Mouse (Mus musculus): Measurements from ENCODE around the gene Cbx7. TPM values are rescaled to one million over a fixed set of nuclear protein-coding genes. Genes with fewer than 3 reads are reported as not detected.
"Not testable (repeated sequence)": the region's sequence is repeated elsewhere in the genome, so short reads cannot be mapped to it uniquely, and the experiment has no call there.

Gene Cbx7
- polyA plus RNA-seq, 1 experiment from 2014 or later = 4.8 TPM

DNA sequence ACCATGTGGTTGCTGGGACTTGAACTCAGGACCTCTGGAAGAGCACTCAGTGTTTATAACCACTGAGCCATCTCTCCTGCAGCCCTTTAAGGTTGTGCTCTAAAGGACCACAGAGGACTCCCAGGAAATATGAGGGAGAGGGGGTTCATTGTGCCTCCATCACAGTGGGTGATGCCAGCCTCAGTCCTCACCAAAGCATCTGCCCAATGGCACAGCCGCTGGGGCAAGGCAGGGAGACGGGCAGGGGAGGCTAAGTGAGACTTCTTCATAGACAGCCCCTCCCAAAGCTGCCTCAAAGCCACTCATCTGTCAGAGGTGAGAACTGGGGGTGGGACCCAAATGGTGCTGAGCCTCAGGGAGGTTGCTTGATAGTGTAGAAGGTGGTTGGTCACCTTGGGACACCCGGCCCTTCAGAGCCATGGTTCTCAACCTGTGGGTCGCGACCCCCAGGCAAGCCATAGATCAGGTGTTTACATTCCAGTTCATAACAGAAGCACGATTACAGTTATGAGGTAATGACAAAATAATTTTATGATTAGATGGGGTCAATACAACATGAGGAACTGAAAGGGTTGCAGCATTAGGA, 57.1 kb downstream of the Cbx7 start:
- Histone ChIP-seq H3K4me2 (ENCODE audit: low read length) (no peak overlapping the region), H3K4me1 (ENCODE audit: control insufficient read depth, insufficient read depth, low read length) (no peaks in the 10 kb centered on the region), H3K27ac (ENCODE audit: low read length) (no peak overlapping the region), H3K9me3 (replicated peaks; ENCODE audit: control insufficient read depth, low read length, poor library complexity, severe bottlenecking) (no peaks in the 10 kb centered on the region), H3K36me3 (ENCODE audit: control insufficient read depth, insufficient read depth, low read length) (peaks cover 4% of the 10 kb centered on the region; the same call in 1 of the 2 replicates), H3K4me3 (ENCODE audit: low read depth, low read length) (no peak overlapping the region), H3K27me3 (ENCODE audit: control insufficient read depth, insufficient read depth, low read depth, low read length) (no peaks in the 10 kb centered on the region), H3K9ac (ENCODE audit: low read depth, low read length) (no peak overlapping the region)
- no peak for ATAC-seq
- WGBS = 90% methylated on average over 6 of the region's 6 CpGs

DNA sequence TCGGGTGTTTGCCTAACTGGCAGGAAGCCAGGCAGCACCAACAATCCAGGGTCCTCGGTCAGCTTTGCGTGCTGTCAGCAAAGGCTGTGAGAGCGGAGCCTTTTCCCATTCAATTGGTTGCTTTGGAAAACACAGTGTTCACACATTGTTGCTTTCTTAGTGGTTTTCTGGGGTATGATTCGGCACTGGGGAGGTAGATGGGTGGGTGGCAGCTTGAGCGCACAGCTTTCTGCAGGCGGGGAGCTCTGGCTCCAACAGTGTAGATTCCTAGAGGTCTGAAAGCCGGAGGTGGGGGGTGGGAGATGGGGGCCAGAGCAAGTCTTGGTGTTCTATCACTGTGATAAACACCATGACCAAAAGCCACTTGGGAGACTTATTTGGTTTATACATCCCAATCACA, 59.6 kb downstream of the Cbx7 start:
- H3K9ac ChIP-seq (ENCODE audit: low read depth, low read length) = no peak overlapping the region
- 86% methylated on average over 8 of the region's 8 CpGs for WGBS
- no peaks in the 10 kb centered on the region for H3K36me3 ChIP-seq (ENCODE audit: control insufficient read depth, insufficient read depth, low read length)
- no peaks in the 10 kb centered on the region for H3K9me3 ChIP-seq (replicated peaks; ENCODE audit: control insufficient read depth, low read length, poor library complexity, severe bottlenecking)
- no peak overlapping the region for H3K4me2 ChIP-seq (ENCODE audit: low read length)
- H3K4me3 ChIP-seq (ENCODE audit: low read depth, low read length) = no peak overlapping the region
- no peak for ATAC-seq
- no peaks in the 10 kb centered on the region for H3K4me1 ChIP-seq (ENCODE audit: control insufficient read depth, insufficient read depth, low read length)
- no peaks in the 10 kb centered on the region for H3K27me3 ChIP-seq (ENCODE audit: control insufficient read depth, insufficient read depth, low read depth, low read length)
- H3K27ac ChIP-seq (ENCODE audit: low read length) = no peak overlapping the region

DNA sequence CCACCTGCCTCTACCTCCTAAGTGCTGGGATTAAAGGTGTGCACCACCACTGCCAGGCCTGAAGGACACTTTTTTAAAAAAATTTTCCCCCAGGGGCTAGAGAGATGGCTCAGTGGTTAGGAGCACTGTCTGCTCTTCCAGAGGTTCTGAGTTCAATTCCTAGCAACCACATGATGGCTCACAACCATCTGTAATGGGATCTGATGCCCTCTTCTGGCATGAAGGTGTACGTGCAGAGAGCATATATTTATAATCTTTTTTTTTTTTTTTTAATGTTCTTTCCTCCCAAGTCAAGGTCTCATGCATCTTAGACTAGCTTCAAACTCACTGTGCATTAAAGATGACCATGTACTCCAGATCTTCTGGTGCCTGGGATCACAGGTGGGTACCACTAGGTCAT, 60.1 kb downstream of the Cbx7 start:
- H3K27me3 ChIP-seq (ENCODE audit: control insufficient read depth, insufficient read depth, low read depth, low read length); H3K36me3 ChIP-seq (ENCODE audit: control insufficient read depth, insufficient read depth, low read length); H3K4me3 ChIP-seq (ENCODE audit: low read depth, low read length); H3K9me3 ChIP-seq (replicated peaks; ENCODE audit: control insufficient read depth, low read length, poor library complexity, severe bottlenecking); H3K4me1 ChIP-seq (ENCODE audit: control insufficient read depth, insufficient read depth, low read length); H3K9ac ChIP-seq (ENCODE audit: low read depth, low read length); ATAC-seq; H3K4me2 ChIP-seq (ENCODE audit: low read length); H3K27ac ChIP-seq (ENCODE audit: low read length): not testable (repeated sequence)
- 64% methylated on average over 1 of the region's 1 CpGs for WGBS

DNA sequence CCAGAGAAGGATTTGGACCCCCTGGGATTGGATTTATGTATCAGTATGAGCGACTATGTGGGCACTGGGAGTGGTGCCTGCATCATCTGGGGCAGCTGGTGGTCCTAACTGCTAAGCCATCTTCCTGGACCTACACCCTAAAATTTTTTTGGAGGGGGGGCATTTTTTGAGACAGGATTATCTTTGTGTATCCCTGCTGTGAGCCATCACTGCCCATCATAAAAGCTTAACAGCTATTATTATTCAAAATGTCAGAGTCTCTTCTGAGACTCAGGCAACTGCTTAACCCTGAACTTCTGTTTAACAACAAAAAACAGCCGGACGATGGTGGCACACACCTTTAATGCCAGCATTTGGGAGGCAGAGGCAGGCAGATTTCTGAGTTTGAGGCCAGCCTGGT, 61.9 kb downstream of the Cbx7 start:
- H3K4me2 ChIP-seq (ENCODE audit: low read length); H3K36me3 ChIP-seq (ENCODE audit: control insufficient read depth, insufficient read depth, low read length); H3K27me3 ChIP-seq (ENCODE audit: control insufficient read depth, insufficient read depth, low read depth, low read length); H3K9ac ChIP-seq (ENCODE audit: low read depth, low read length); H3K9me3 ChIP-seq (replicated peaks; ENCODE audit: control insufficient read depth, low read length, poor library complexity, severe bottlenecking); H3K4me1 ChIP-seq (ENCODE audit: control insufficient read depth, insufficient read depth, low read length); H3K4me3 ChIP-seq (ENCODE audit: low read depth, low read length); H3K27ac ChIP-seq (ENCODE audit: low read length); ATAC-seq: not testable (repeated sequence)
- 82% methylated on average over 3 of the region's 3 CpGs for WGBS

DNA sequence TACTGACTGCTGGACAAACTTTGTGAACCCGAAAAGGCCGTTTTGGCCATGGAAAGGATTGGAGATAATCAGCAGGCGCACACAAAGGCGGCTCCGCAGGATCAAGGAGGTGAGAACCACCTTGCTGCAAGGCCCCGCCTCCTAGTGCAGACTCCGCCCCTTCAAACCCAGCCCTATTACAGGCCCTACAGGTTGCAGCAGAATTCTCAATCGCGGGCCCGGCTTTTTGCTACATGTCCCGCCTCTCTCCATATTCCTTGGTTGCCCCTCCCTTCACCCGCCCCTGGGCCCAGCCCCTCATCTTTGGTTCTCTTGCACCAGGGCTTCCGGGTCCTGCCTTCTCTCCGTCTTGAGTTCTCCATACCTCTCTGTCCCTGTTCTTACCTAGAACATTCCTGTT, 64.1 kb downstream of the Cbx7 start:
- 48% methylated on average over 14 of the region's 14 CpGs for WGBS
- H3K4me3 ChIP-seq (ENCODE audit: low read depth, low read length) = no peak overlapping the region
- no peaks in the 10 kb centered on the region for H3K36me3 ChIP-seq (ENCODE audit: control insufficient read depth, insufficient read depth, low read length)
- H3K27ac ChIP-seq (ENCODE audit: low read length) = no peak overlapping the region
- ATAC-seq = no peak
- H3K9me3 ChIP-seq (replicated peaks; ENCODE audit: control insufficient read depth, low read length, poor library complexity, severe bottlenecking) = no peaks in the 10 kb centered on the region
- H3K27me3 ChIP-seq (ENCODE audit: control insufficient read depth, insufficient read depth, low read depth, low read length) = no peaks in the 10 kb centered on the region
- H3K9ac ChIP-seq (ENCODE audit: low read depth, low read length) = no peak overlapping the region
- no peak overlapping the region for H3K4me2 ChIP-seq (ENCODE audit: low read length)
- H3K4me1 ChIP-seq (ENCODE audit: control insufficient read depth, insufficient read depth, low read length) = no peaks in the 10 kb centered on the region

DNA sequence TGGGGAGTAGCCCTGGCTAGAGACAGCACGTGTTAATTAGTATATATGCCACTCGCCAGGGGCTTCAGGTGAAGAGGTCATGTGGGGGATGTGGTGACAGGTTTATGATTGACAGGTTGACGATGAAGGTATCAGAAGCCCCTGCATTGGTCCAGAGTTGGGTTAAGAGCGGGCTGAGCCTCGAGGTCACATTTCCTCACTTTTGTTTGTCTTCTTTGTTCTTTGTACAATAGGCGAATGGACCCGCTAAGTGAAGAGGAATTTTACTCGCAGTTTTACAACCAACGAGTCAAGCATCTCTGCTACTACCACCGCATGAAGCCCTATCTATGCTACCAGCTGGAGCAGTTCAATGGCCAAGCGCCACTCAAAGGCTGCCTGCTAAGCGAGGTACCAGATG, 65.7 kb downstream of the Cbx7 start:
- WGBS = 66% methylated on average over 12 of the region's 12 CpGs
- Histone ChIP-seq H3K27ac (ENCODE audit: low read length) (no peak overlapping the region), H3K9me3 (replicated peaks; ENCODE audit: control insufficient read depth, low read length, poor library complexity, severe bottlenecking) (no peaks in the 10 kb centered on the region), H3K27me3 (ENCODE audit: control insufficient read depth, insufficient read depth, low read depth, low read length) (no peaks in the 10 kb centered on the region), H3K9ac (ENCODE audit: low read depth, low read length) (no peak overlapping the region), H3K4me1 (ENCODE audit: control insufficient read depth, insufficient read depth, low read length) (no peaks in the 10 kb centered on the region), H3K36me3 (ENCODE audit: control insufficient read depth, insufficient read depth, low read length) (no peaks in the 10 kb centered on the region), H3K4me3 (ENCODE audit: low read depth, low read length) (no peak overlapping the region), H3K4me2 (ENCODE audit: low read length) (no peak overlapping the region)
- ATAC-seq = no peak

DNA sequence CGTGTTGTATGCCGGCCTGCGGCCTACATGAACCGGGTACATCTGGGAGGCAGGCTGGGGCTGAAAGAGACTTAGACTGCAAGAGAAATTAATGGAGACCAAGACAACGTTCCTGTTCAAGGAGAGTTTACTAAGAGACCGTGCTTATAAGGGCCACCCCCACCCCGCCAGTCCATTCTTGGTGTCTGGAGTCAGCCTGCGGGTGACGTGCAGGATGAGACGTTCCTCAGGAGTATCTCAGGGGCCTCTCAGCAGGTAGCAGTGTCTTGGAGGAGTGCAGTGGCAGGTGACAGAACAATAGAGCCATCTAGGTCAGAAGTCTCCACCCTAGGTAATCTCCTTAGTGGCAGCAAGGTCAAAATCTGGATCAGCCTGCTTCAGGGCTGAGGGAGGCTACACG, 66.2 kb downstream of the Cbx7 start:
- H3K9me3 ChIP-seq (replicated peaks; ENCODE audit: control insufficient read depth, low read length, poor library complexity, severe bottlenecking); H3K9ac ChIP-seq (ENCODE audit: low read depth, low read length); H3K27ac ChIP-seq (ENCODE audit: low read length); H3K4me3 ChIP-seq (ENCODE audit: low read depth, low read length); H3K36me3 ChIP-seq (ENCODE audit: control insufficient read depth, insufficient read depth, low read length); H3K27me3 ChIP-seq (ENCODE audit: control insufficient read depth, insufficient read depth, low read depth, low read length); H3K4me1 ChIP-seq (ENCODE audit: control insufficient read depth, insufficient read depth, low read length); ATAC-seq; H3K4me2 ChIP-seq (ENCODE audit: low read length): not testable (repeated sequence)
- 82% methylated on average over 11 of the region's 11 CpGs for WGBS

DNA sequence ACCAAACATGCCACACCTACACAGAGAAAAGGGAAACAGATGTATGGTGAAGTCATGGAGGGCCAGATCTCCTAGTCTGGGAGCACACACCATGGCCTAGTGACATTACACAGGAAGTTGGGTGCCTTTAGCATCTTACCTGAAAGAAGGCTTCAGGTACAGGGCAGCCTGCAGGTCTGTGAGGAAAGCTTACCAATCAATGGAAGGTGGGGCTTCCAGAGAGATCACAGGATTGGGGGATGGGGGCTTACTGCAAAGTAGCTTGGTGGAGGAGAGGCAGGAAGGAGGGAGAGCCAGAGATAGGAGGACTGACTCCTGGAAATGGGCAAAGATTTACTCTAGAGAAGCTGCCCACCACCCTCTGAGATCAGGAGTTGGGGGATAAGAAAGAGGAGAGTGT, 67.0 kb downstream of the Cbx7 start:
- no peak for ATAC-seq
- H3K9me3 ChIP-seq (replicated peaks; ENCODE audit: control insufficient read depth, low read length, poor library complexity, severe bottlenecking) = no peaks in the 10 kb centered on the region

DNA sequence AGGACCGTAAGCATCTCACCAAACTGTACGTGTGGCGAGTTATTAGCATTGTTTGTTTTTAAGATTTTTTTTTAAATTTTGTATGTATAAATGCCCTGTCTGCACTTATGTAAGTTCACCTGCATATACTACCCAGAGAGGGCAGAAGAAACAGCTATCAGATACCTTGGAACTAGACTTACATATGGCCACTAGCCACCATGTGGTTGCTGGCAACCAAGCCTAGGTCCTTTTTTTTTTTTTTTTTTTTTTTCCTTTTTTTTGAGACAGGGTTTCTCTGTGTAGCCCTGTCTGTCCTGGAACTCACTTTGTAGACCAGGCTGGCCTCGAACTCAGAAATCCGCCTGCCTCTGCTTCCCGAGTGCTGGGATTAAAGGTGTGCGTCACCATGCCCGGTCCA, 67.8 kb downstream of the Cbx7 start:
- H3K9ac ChIP-seq (ENCODE audit: low read depth, low read length); H3K4me1 ChIP-seq (ENCODE audit: control insufficient read depth, insufficient read depth, low read length); H3K27me3 ChIP-seq (ENCODE audit: control insufficient read depth, insufficient read depth, low read depth, low read length); H3K4me3 ChIP-seq (ENCODE audit: low read depth, low read length); H3K4me2 ChIP-seq (ENCODE audit: low read length); H3K27ac ChIP-seq (ENCODE audit: low read length); H3K9me3 ChIP-seq (replicated peaks; ENCODE audit: control insufficient read depth, low read length, poor library complexity, severe bottlenecking); ATAC-seq; H3K36me3 ChIP-seq (ENCODE audit: control insufficient read depth, insufficient read depth, low read length): not testable (repeated sequence)
- 96% methylated on average over 8 of the region's 8 CpGs for WGBS

More for the DNA sequence above, 67.0 kb downstream of the Cbx7 start:
- Histone ChIP-seq H3K4me2 (ENCODE audit: low read length) (no peak overlapping the region), H3K36me3 (ENCODE audit: control insufficient read depth, insufficient read depth, low read length) (no peaks in the 10 kb centered on the region), H3K9ac (ENCODE audit: low read depth, low read length) (no peak overlapping the region), H3K27ac (ENCODE audit: low read length) (no peak overlapping the region), H3K4me1 (ENCODE audit: control insufficient read depth, insufficient read depth, low read length) (no peaks in the 10 kb centered on the region), H3K4me3 (ENCODE audit: low read depth, low read length) (no peak overlapping the region), H3K27me3 (ENCODE audit: control insufficient read depth, insufficient read depth, low read depth, low read length) (no peaks in the 10 kb centered on the region)

DNA sequence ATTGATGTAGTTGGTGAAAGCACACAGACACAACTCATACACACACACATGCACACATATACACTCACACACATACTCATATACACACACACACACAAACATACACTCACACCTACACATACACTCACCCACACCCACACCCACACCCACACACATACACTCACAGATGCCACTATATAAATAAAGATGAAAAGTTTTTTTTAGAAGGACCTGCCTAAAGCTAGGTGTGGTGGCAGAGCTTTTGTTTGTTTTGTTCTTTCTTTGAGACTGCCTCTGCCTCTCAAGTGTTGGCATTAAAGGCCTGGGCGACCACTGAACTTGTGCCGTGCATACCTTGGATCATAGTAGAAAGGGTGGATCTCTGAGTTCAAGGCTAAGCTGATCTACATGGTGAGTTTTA, 69.5 kb downstream of the Cbx7 start:
- no peak for ATAC-seq
- 86% methylated on average over 2 of the region's 2 CpGs for WGBS
- H3K9me3 ChIP-seq (replicated peaks; ENCODE audit: control insufficient read depth, low read length, poor library complexity, severe bottlenecking) = no peaks in the 10 kb centered on the region
- H3K9ac ChIP-seq (ENCODE audit: low read depth, low read length) = no peak overlapping the region
- H3K27ac ChIP-seq (ENCODE audit: low read length) = no peak overlapping the region
- H3K27me3 ChIP-seq (ENCODE audit: control insufficient read depth, insufficient read depth, low read depth, low read length) = no peaks in the 10 kb centered on the region
- no peaks in the 10 kb centered on the region for H3K4me1 ChIP-seq (ENCODE audit: control insufficient read depth, insufficient read depth, low read length)
- no peak overlapping the region for H3K4me3 ChIP-seq (ENCODE audit: low read depth, low read length)
- no peak overlapping the region for H3K4me2 ChIP-seq (ENCODE audit: low read length)
- H3K36me3 ChIP-seq (ENCODE audit: control insufficient read depth, insufficient read depth, low read length) = no peaks in the 10 kb centered on the region

Data from midbrain, embryonic 16.5 days (tissue).